15 mouse cellular contexts compared by ENCODE assay signal in genomic region chr19:53971938-53972337, GRCm38 (mm10). TPM values are rescaled to one million over a fixed set of nuclear protein-coding genes. Genes with fewer than 3 reads are reported as not detected.
A peak's percentile ranks its signal among the peaks of the same experiment; 100 is the strongest.
DNase-seq lines count a peak whose midpoint lies in the region; ATAC-seq and TF ChIP-seq lines count a peak whose summit lies in the region.
"Had no signal": no experiment of that assay in that cellular context is flagged by ENCODE, and none has a peak within 500 bp of the region (broad histone marks: within the 10 kb centered on the region; RNA-seq: fewer than 3 reads in every experiment).

No protein-coding gene starts in this region.

- H3K27me3 ChIP-seq in heart, embryonic 11.5 days (ENCODE audit: control insufficient read depth, insufficient read depth, low read length): no peaks in the 10 kb centered on the region
- H3K27me3 ChIP-seq in liver, embryonic 12.5 days (replicated peaks): no peaks in the 10 kb centered on the region
- no peaks in the 10 kb centered on the region for H3K27me3 ChIP-seq in cerebellum, adult 2 months (ENCODE audit: control insufficient read depth, insufficient read depth, low read length)

- no peaks in the 10 kb centered on the region; the same call in 1 of the 2 replicates for H3K36me3 ChIP-seq in heart, embryonic 11.5 days (ENCODE audit: control insufficient read depth, insufficient read depth, low read length)
- H3K36me3 ChIP-seq in liver, embryonic 12.5 days: peaks cover 6% of the 10 kb centered on the region

- no peaks in the 10 kb centered on the region for H3K4me1 ChIP-seq in heart, embryonic 11.5 days (ENCODE audit: control insufficient read depth, insufficient read depth, low read length)
- H3K4me1 ChIP-seq in liver, embryonic 12.5 days: peaks cover 30% of the 10 kb centered on the region
- H3K4me1 ChIP-seq in cerebellum, adult 2 months (ENCODE audit: control insufficient read depth, insufficient read depth, low read length): no peaks in the 10 kb centered on the region; the same call in 1 of the 2 replicates

- no peak for TF ChIP-seq POLR2A in cerebellum, adult 2 months (IDR thresholded peaks at IDR 0.05; ENCODE audit: borderline replicate concordance, insufficient read depth, low read length)

- no peak for DNase-seq in heart, adult 11 months
- DNase-seq in 416B (ENCODE audit: low read depth): peak; percentile 93
- DNase-seq in gastrocnemius, adult 2 months: no peak
- DNase-seq in cerebellum, adult 2 months: no peak
- no peak for DNase-seq in layer of hippocampus, adult 9-10 months (ENCODE audit: low spot score)
- DNase-seq: cerebellum, adult 8-10 months; embryo, embryonic 11 days; kidney, adult 2 months; lung, adult 18-20 months; right cerebral cortex, adult 18-20 months; spleen, adult 18-20 months had no signal

- H3K4me2 ChIP-seq in heart, embryonic 11.5 days: no peak overlapping the region
- H3K4me2 ChIP-seq in liver, embryonic 12.5 days: peak overlapping the region; percentile 43
- H3K4me2 ChIP-seq: hindbrain, embryonic 14.5 days had no signal

- intact Hi-C loops in gastrocnemius, adult 2 months (cut with DNase I): no loop called here

- H3K4me3 ChIP-seq in heart, embryonic 11.5 days (ENCODE audit: low read depth, low read length): no peak overlapping the region
- H3K4me3 ChIP-seq in liver, embryonic 12.5 days: no peak overlapping the region
- H3K4me3 ChIP-seq in gastrocnemius, adult 2 months: no peak overlapping the region
- H3K4me3 ChIP-seq in cerebellum, adult 2 months (replicated peaks; ENCODE audit: insufficient read depth, low read depth, low read length): no peak overlapping the region

- 0 out of 2 replicates have a peak overlapping the region, but pooled peaks have one; percentile 57 for H3K27ac ChIP-seq in heart, embryonic 11.5 days (ENCODE audit: low read depth, low read length)
- peak overlapping the region; percentile 68 for H3K27ac ChIP-seq in liver, embryonic 12.5 days
- no peak overlapping the region for H3K27ac ChIP-seq in gastrocnemius, adult 2 months
- H3K27ac ChIP-seq in cerebellum, adult 2 months (ENCODE audit: insufficient read depth, low read length): no peak overlapping the region
- H3K27ac ChIP-seq: hindbrain, embryonic 14.5 days had no signal

- TF ChIP-seq CTCF in gastrocnemius, adult 2 months (IDR thresholded peaks at IDR 0.05): no peak
- TF ChIP-seq CTCF in cerebellum, adult 2 months (IDR thresholded peaks at IDR 0.05; ENCODE audit: borderline replicate concordance, insufficient read depth, low read depth, low read length): no peak

- H3K9me3 ChIP-seq in heart, embryonic 11.5 days (replicated peaks; ENCODE audit: control insufficient read depth, low read length): no peaks in the 10 kb centered on the region
- no peaks in the 10 kb centered on the region for H3K9me3 ChIP-seq in liver, embryonic 12.5 days (replicated peaks)

- ATAC-seq in heart, embryonic 11.5 days (replicated peaks; ENCODE audit: insufficient number of reproducible peaks, low FRiP score, low TSS enrichment): no peak
- ATAC-seq in activated CD4-positive, CD25-positive, alpha-beta regulatory T cell, adult 4 months: peak; percentile 86
- ATAC-seq in liver, embryonic 12.5 days: peak; percentile 71

- 66% methylated on average over 7 of the region's 7 CpGs for WGBS in heart, embryonic 11.5 days (ENCODE audit: insufficient replicate concordance)
- WGBS in liver, embryonic 12.5 days (ENCODE audit: insufficient replicate concordance): 43% methylated on average over 7 of the region's 7 CpGs
- 83% methylated on average over 7 of the region's 7 CpGs for WGBS in cerebellum, adult 2 months

- H3K9ac ChIP-seq in heart, embryonic 11.5 days (ENCODE audit: low read depth, low read length): no peak overlapping the region
- H3K9ac ChIP-seq in liver, embryonic 12.5 days: no peak overlapping the region
- H3K9ac ChIP-seq: hindbrain, embryonic 14.5 days had no signal

RNA-seq across cellular contexts. Expression of gene Bbip1, which starts 27.5 kb away (rescaled TPM):
- 69.7 and 70.2 TPM in 2 replicates for polyA plus RNA-seq in heart, embryonic 11.5 days (2014; fragmentation: Nextera tagmentation; extraction: Ambion mirVana)
- polyA plus RNA-seq in activated CD4-positive, CD25-positive, alpha-beta regulatory T cell, adult 4 months (2017; shearing (Covaris generic)): 100 to 1,000 TPM; 114 to 123 TPM
- 64.0 and 65.8 TPM in 2 replicates for polyA plus RNA-seq in liver, embryonic 12.5 days (2016; fragmentation: Nextera tagmentation; extraction: Ambion mirVana)
- total RNA-seq in gastrocnemius, adult 2 months (2021): 10 to 100 TPM; 33.3 to 40.6 TPM
- 73.3 and 81.1 TPM in 2 replicates for polyA plus RNA-seq in cerebellum, adult 2 months (2012; rRNA removed)

RNA-seq across cellular contexts. Expression of gene Shoc2, which starts 27.8 kb away (rescaled TPM):
- polyA plus RNA-seq in heart, embryonic 11.5 days (2014; fragmentation: Nextera tagmentation; extraction: Ambion mirVana): 47.4 and 51.3 TPM in 2 replicates
- 10 to 100 TPM; 61.5 to 66.2 TPM for polyA plus RNA-seq in activated CD4-positive, CD25-positive, alpha-beta regulatory T cell, adult 4 months (2017; shearing (Covaris generic))
- polyA plus RNA-seq in liver, embryonic 12.5 days (2016; fragmentation: Nextera tagmentation; extraction: Ambion mirVana): 26.4 and 27.1 TPM in 2 replicates
- total RNA-seq in gastrocnemius, adult 2 months (2021): 10 to 100 TPM; 24.0 to 28.3 TPM
- 31.0 and 31.9 TPM in 2 replicates for polyA plus RNA-seq in cerebellum, adult 2 months (2012; rRNA removed)

Comparison
In these comparisons a context has a peak if more than half of its experiments do, and no peak if none do; other contexts are left out.
1. H3K27ac ChIP-seq: peak in heart, embryonic 11.5 days (single experiment) and liver, embryonic 12.5 days (single experiment); none in gastrocnemius, adult 2 months (single experiment) and cerebellum, adult 2 months (single experiment).